Mouse (Mus musculus) midbrain, embryonic 13.5 days (tissue): ENCODE data around the gene Sh3rf1. TPM values are rescaled to one million over a fixed set of nuclear protein-coding genes. Genes with fewer than 3 reads are reported as not detected.

ENCODE experiments used
- ATAC-seq: fragments of 200-750 bp; cut with Nextera tagmentation; 2 replicates; pipeline ENCODE4 v1.8.0; 2017; ENCODE audit warnings: mild to moderate bottlenecking, moderate TSS enrichment, moderate library complexity
- H3K27ac ChIP-seq: fragments of 300-500 bp; sonication (generic); 2 replicates; pipeline ENCODE4 v1.5.1; 2015; ENCODE audit warnings: inconsistent platforms, mild to moderate bottlenecking, moderate library complexity
- H3K27me3 ChIP-seq: fragments of 300-500 bp; sonication (generic); 2 replicates; pipeline ENCODE4 v1.6.1; 2015; ENCODE audit warnings: mild to moderate bottlenecking, inconsistent platforms
- H3K36me3 ChIP-seq: fragments of 300-500 bp; sonication (generic); 2 replicates; pipeline ENCODE4 v1.6.1; 2015; ENCODE audit warnings: mild to moderate bottlenecking, inconsistent platforms
- H3K4me1 ChIP-seq: fragments of 300-500 bp; sonication (generic); replicated peaks from 2 replicates; pipeline ENCODE4 v1.6.1; 2015; ENCODE audit warnings: inconsistent platforms
- H3K4me2 ChIP-seq: fragments of 300-500 bp; sonication (generic); replicated peaks from 2 replicates; pipeline ENCODE4 v1.6.1; 2015; ENCODE audit warnings: moderate library complexity, mild to moderate bottlenecking, inconsistent platforms
- H3K4me3 ChIP-seq: fragments of 300-500 bp; sonication (generic); replicated peaks from 2 replicates; pipeline ENCODE4 v1.5.1; 2015; ENCODE audit warnings: mild to moderate bottlenecking, inconsistent platforms
- H3K9ac ChIP-seq: fragments of 300-500 bp; sonication (generic); replicated peaks from 2 replicates; pipeline ENCODE4 v1.6.1; 2015; ENCODE audit warnings: mild to moderate bottlenecking, inconsistent platforms
- H3K9me3 ChIP-seq: fragments of 300-500 bp; sonication (generic); 2 replicates; pipeline ENCODE4 v1.6.1; 2016; ENCODE audit warnings: mild to moderate bottlenecking, inconsistent platforms
- WGBS: fragments of 180-500 bp; shearing (Covaris S2); methylation state at CpG from one replicate; pipeline ENCODE4 v1.1.7; 2015; 5-methylcytosine and 5-hydroxymethylcytosine counted together
- polyA plus RNA-seq: library from polyadenylated mRNA; unstranded; fragments of >200 nt; fragmentation: Nextera tagmentation; extraction: Ambion mirVana; gene quantifications from 2 replicates; pipeline ENCODE4 v1.2.1, GENCODE M21; 2015

Gene Sh3rf1
- polyA plus RNA-seq, 1 experiment from 2014 or later: 29.8 TPM

- Histone ChIP-seq H3K27ac (0 out of 2 replicates have a peak overlapping the region, but pooled peaks have one; percentile 25), H3K4me2 (no peak overlapping the region), H3K9ac (no peak overlapping the region), H3K9me3 (no peaks in the 10 kb centered on the region), H3K4me1 (peaks cover 52% of the 10 kb centered on the region), H3K27me3 (no peaks in the 10 kb centered on the region), H3K4me3 (no peak overlapping the region), H3K36me3 (no peaks in the 10 kb centered on the region)
- WGBS: 82% methylated on average over 3 of the region's 3 CpGs
- no peak for ATAC-seq
Observed at GRCm38 (mm10) chr8:61321216-61321615, 97.5 kb downstream of the Sh3rf1 start.

GRCm38 (mm10) chr8:61321780-61322179, 98.1 kb downstream of the Sh3rf1 start:
- H3K4me1 ChIP-seq: peaks cover 53% of the 10 kb centered on the region
- no peak overlapping the region for H3K4me3 ChIP-seq
- ATAC-seq: no peak
- H3K27me3 ChIP-seq: no peaks in the 10 kb centered on the region
- H3K9ac ChIP-seq: no peak overlapping the region
- 75% methylated on average over 5 of the region's 5 CpGs for WGBS
- H3K4me2 ChIP-seq: no peak overlapping the region
- H3K27ac ChIP-seq: 0 out of 2 replicates have a peak overlapping the region, but pooled peaks have one; percentile 47
- no peaks in the 10 kb centered on the region for H3K9me3 ChIP-seq
- no peaks in the 10 kb centered on the region for H3K36me3 ChIP-seq

- H3K4me3 ChIP-seq: no peak overlapping the region
- peaks cover 47% of the 10 kb centered on the region for H3K4me1 ChIP-seq
- no peaks in the 10 kb centered on the region for H3K36me3 ChIP-seq
- 0 out of 2 replicates have a peak overlapping the region, but pooled peaks have one; percentile 47 for H3K27ac ChIP-seq
- no peak for ATAC-seq
- 89% methylated on average over 8 of the region's 8 CpGs for WGBS
- H3K27me3 ChIP-seq: no peaks in the 10 kb centered on the region
- H3K9ac ChIP-seq: no peak overlapping the region
- H3K9me3 ChIP-seq: no peaks in the 10 kb centered on the region
- no peak overlapping the region for H3K4me2 ChIP-seq
Observed at GRCm38 (mm10) chr8:61322462-61322861, 98.8 kb downstream of the Sh3rf1 start.

GRCm38 (mm10) chr8:61324363-61324914, 100.8 kb downstream of the Sh3rf1 start:
- 7% methylated on average over 10 of the region's 10 CpGs for WGBS

GRCm38 (mm10) chr8:61325014-61325715, 101.5 kb downstream of the Sh3rf1 start:
- peak; percentile 82 for ATAC-seq
- Histone ChIP-seq H3K4me3 (no peak overlapping the region), H3K4me2 (peak overlapping the region; percentile 9; the same call in 1 of the 2 replicates), H3K36me3 (peaks cover 13% of the 10 kb centered on the region; the same call in 1 of the 2 replicates), H3K27me3 (no peaks in the 10 kb centered on the region), H3K9me3 (no peaks in the 10 kb centered on the region), H3K4me1 (peaks cover 43% of the 10 kb centered on the region), H3K9ac (no peak overlapping the region), H3K27ac (peak overlapping the region; percentile 64; the same call in 1 of the 2 replicates)
- 20% methylated on average over 16 of the region's 16 CpGs for WGBS

More at GRCm38 (mm10) chr8:61324363-61324914, 100.8 kb downstream of the Sh3rf1 start:
- no peak overlapping the region for H3K9ac ChIP-seq
- H3K9me3 ChIP-seq: no peaks in the 10 kb centered on the region
- ATAC-seq: 0 out of 2 replicates have a peak, but pooled peaks have one; percentile 16
- H3K4me2 ChIP-seq: no peak overlapping the region
- peaks cover 43% of the 10 kb centered on the region for H3K4me1 ChIP-seq
- peak overlapping the region; percentile 37; the same call in 1 of the 2 replicates for H3K27ac ChIP-seq
- no peak overlapping the region for H3K4me3 ChIP-seq
- H3K36me3 ChIP-seq: peaks cover 6% of the 10 kb centered on the region; the same call in 1 of the 2 replicates
- H3K27me3 ChIP-seq: no peaks in the 10 kb centered on the region

- Histone ChIP-seq H3K9me3 (no peaks in the 10 kb centered on the region), H3K4me3 (no peak overlapping the region), H3K27me3 (no peaks in the 10 kb centered on the region), H3K36me3 (peaks cover 20% of the 10 kb centered on the region; the same call in 1 of the 2 replicates), H3K4me2 (no peak overlapping the region), H3K27ac (no peak overlapping the region), H3K9ac (no peak overlapping the region), H3K4me1 (peaks cover 40% of the 10 kb centered on the region)
- no peak for ATAC-seq
- 92% methylated on average over 8 of the region's 8 CpGs for WGBS
Observed at GRCm38 (mm10) chr8:61326281-61326680, 102.6 kb downstream of the Sh3rf1 start.

- peaks cover 20% of the 10 kb centered on the region; the same call in 1 of the 2 replicates for H3K36me3 ChIP-seq
- H3K4me1 ChIP-seq: peaks cover 32% of the 10 kb centered on the region
- H3K27ac ChIP-seq: no peak overlapping the region
- H3K9ac ChIP-seq: no peak overlapping the region
- no peak overlapping the region for H3K4me2 ChIP-seq
- H3K4me3 ChIP-seq: no peak overlapping the region
- ATAC-seq: no peak
- WGBS: 91% methylated on average over 5 of the region's 5 CpGs
- no peaks in the 10 kb centered on the region for H3K27me3 ChIP-seq
- H3K9me3 ChIP-seq: no peaks in the 10 kb centered on the region
Observed at GRCm38 (mm10) chr8:61327333-61327732, 103.7 kb downstream of the Sh3rf1 start.

- H3K9ac ChIP-seq: no peak overlapping the region
- no peaks in the 10 kb centered on the region for H3K27me3 ChIP-seq
- ATAC-seq: no peak
- peaks cover 6% of the 10 kb centered on the region; the same call in 1 of the 2 replicates for H3K4me1 ChIP-seq
- 92% methylated on average over 6 of the region's 6 CpGs for WGBS
- H3K36me3 ChIP-seq: peaks cover 14% of the 10 kb centered on the region; the same call in 1 of the 2 replicates
- H3K9me3 ChIP-seq: no peaks in the 10 kb centered on the region
- no peak overlapping the region for H3K4me2 ChIP-seq
- no peak overlapping the region for H3K4me3 ChIP-seq
- H3K27ac ChIP-seq: no peak overlapping the region
Observed at GRCm38 (mm10) chr8:61339629-61340028, 116.0 kb downstream of the Sh3rf1 start.

- Histone ChIP-seq H3K4me3 (no peak overlapping the region), H3K4me2 (no peak overlapping the region), H3K9me3 (no peaks in the 10 kb centered on the region), H3K9ac (no peak overlapping the region), H3K27ac (0 out of 2 replicates have a peak overlapping the region, but pooled peaks have one; percentile 40), H3K27me3 (no peaks in the 10 kb centered on the region), H3K4me1 (peaks cover 6% of the 10 kb centered on the region; the same call in 1 of the 2 replicates), H3K36me3 (peaks cover 14% of the 10 kb centered on the region; the same call in 1 of the 2 replicates)
- 87% methylated on average over 17 of the region's 17 CpGs for WGBS
- no peak for ATAC-seq
Observed at GRCm38 (mm10) chr8:61340283-61340984, 116.8 kb downstream of the Sh3rf1 start.

GRCm38 (mm10) chr8:61341587-61342441, 118.1 kb downstream of the Sh3rf1 start:
- H3K36me3 ChIP-seq: peaks cover 7% of the 10 kb centered on the region; the same call in 1 of the 2 replicates
- no peak overlapping the region for H3K27ac ChIP-seq
- 66% methylated on average over 12 of the region's 12 CpGs for WGBS
- no peak overlapping the region for H3K4me2 ChIP-seq
- no peak for ATAC-seq
- H3K4me3 ChIP-seq: no peak overlapping the region
- H3K9ac ChIP-seq: no peak overlapping the region
- H3K4me1 ChIP-seq: peaks cover 6% of the 10 kb centered on the region; the same call in 1 of the 2 replicates
- no peaks in the 10 kb centered on the region for H3K9me3 ChIP-seq
- H3K27me3 ChIP-seq: no peaks in the 10 kb centered on the region

GRCm38 (mm10) chr8:61342473-61343026, 118.9 kb downstream of the Sh3rf1 start:
- no peaks in the 10 kb centered on the region for H3K9me3 ChIP-seq
- peaks cover 6% of the 10 kb centered on the region; the same call in 1 of the 2 replicates for H3K4me1 ChIP-seq
- H3K27me3 ChIP-seq: no peaks in the 10 kb centered on the region
- H3K4me2 ChIP-seq: no peak overlapping the region
- no peak overlapping the region for H3K4me3 ChIP-seq
- 82% methylated on average over 7 of the region's 7 CpGs for WGBS
- ATAC-seq: no peak
- H3K9ac ChIP-seq: no peak overlapping the region
- peaks cover 6% of the 10 kb centered on the region; the same call in 1 of the 2 replicates for H3K36me3 ChIP-seq
- H3K27ac ChIP-seq: no peak overlapping the region
